Mouse (Mus musculus) small intestine, adult 2 months (tissue): ENCODE data around the gene Ciao1. TPM values are rescaled to one million over a fixed set of nuclear protein-coding genes. Genes with fewer than 3 reads are reported as not detected.
"Not testable (repeated sequence)": the region's sequence is repeated elsewhere in the genome, so short reads cannot be mapped to it uniquely, and the experiment has no call there.

Experiments used
- H3K27ac ChIP-seq: fragments of 200-500 bp; 2 replicates; pipeline ENCODE4 v1.5.1; 2012; ENCODE audit warnings: low read depth, low read length, control low read depth, inconsistent platforms; ENCODE audit not compliant: insufficient read depth
- H3K27me3 ChIP-seq: fragments of 200-500 bp; 2 replicates; pipeline ENCODE4 v1.6.1; 2012; ENCODE audit warnings: mild to moderate bottlenecking, moderate library complexity, low read length, inconsistent platforms; ENCODE audit not compliant: control insufficient read depth, insufficient read depth
- H3K36me3 ChIP-seq: fragments of 200-500 bp; 2 replicates; pipeline ENCODE4 v1.6.1; 2012; ENCODE audit warnings: mild to moderate bottlenecking, low read length, control low read depth, inconsistent platforms; ENCODE audit not compliant: control insufficient read depth, insufficient read depth
- H3K4me1 ChIP-seq: fragments of 200-500 bp; 2 replicates; pipeline ENCODE4 v1.6.1; 2012; ENCODE audit warnings: low read length, inconsistent platforms, mixed read lengths; ENCODE audit not compliant: control insufficient read depth, insufficient read depth, insufficient read length
- H3K4me3 ChIP-seq: fragments of 200-500 bp; 2 replicates; pipeline ENCODE4 v1.5.1; 2012; ENCODE audit warnings: low read depth, mild to moderate bottlenecking, control low read depth, inconsistent platforms, low read length, moderate library complexity
- CTCF ChIP-seq: fragments of 200-500 bp; IDR thresholded peaks from 2 replicates; pipeline ENCODE4 v1.5.1; 2012; ENCODE audit warnings: low read depth, mild to moderate bottlenecking, control low read depth, inconsistent platforms, low read length, moderate library complexity, mixed read lengths; ENCODE audit not compliant: insufficient replicate concordance, insufficient read length; ENCODE audit errors: extremely low read depth
- POLR2A ChIP-seq: fragments of 200-500 bp; IDR thresholded peaks from 2 replicates; pipeline ENCODE4 v1.6.1; 2012; ENCODE audit warnings: low read depth, mild to moderate bottlenecking, control low read depth, inconsistent platforms, low read length, moderate library complexity
- whole genome bisulfite sequencing: fragments of 180-500 bp; shearing (Covaris S2); methylation state at CpG from one replicate; pipeline ENCODE4 v1.1.7; 2018; 5-methylcytosine and 5-hydroxymethylcytosine counted together
- polyA plus RNA-seq: library from polyadenylated mRNA; depleted of rRNA; stranded (reverse); fragments of >200 nt; gene quantifications from 2 replicates; pipeline ENCODE4 v1.2.3, GENCODE M21; 2012; rRNA removed

The Ciao1 gene
- polyA plus RNA-seq, 1 experiment: 35.1 TPM

DNA sequence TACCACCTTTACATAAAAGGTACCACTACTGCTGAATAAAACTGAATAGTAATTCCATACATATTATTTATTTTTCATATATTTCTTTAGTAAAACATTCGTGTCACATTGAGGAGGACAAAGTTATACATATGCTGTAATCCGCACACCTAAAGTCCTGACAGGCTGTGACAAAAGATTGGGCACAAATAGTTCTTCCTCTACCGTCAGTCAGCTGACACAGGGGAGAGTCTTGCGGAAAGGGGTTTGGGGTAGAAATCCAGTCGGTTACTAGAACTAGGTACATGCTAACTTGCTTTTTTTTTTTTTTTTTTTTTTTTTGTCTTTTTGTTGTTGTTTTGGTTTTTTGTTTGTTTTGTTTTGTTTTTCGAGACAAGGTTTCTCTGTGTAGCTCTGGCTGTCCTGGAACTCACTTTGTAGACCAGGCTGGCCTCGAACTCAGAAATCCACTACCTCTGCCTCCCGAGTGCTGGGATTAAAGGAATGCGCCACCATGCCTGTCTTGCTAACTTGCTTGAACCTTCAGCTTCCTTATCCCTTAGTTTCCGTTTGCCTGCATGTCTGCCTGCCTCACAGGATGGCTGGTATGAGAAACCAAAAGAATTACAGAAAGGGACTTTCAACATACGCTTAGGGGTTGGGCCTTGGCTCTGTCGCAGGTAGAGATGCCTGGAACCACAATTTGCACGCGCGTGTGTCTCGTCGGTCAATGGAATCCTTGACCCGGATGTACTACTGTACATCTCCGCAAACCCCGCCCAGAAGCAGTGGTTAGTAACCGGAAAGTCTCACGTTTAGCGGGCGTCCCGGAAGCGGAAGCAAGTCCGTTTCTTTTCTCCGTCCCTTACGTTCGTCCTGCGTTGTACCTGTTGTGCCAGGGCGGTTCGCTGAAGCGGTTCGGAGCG is 39.8 kb downstream of the Ciao1 start, which contains the start of the genes 1810024B03Rik and Snrnp200:
TSS of gene 1810024B03Rik (minus strand) at position 734 of the 905 bp plus-strand sequence.
TSS of gene Snrnp200 (plus strand) at position 840 of the 905 bp plus-strand sequence.
- Histone ChIP-seq H3K27ac (peak within 1 kb of the TSS; percentile 62), H3K27me3 (no peaks in the 10 kb centered on the region), H3K4me1 (no peaks in the 10 kb centered on the region), H3K36me3 (peaks cover 28% of the 10 kb centered on the region), H3K4me3 (peak within 1 kb of the TSS; percentile 92)
- TF ChIP-seq POLR2A (peak; percentile 47), CTCF (no peak)
- WGBS: 10% methylated on average over 36 of the region's 36 CpGs

- no peak overlapping the region for H3K27ac ChIP-seq
- 92% methylated on average over 2 of the region's 2 CpGs for WGBS
Measured at GRCm38 (mm10) chr2:127206916-127207315, 40.7 kb downstream of the Ciao1 start.

DNA sequence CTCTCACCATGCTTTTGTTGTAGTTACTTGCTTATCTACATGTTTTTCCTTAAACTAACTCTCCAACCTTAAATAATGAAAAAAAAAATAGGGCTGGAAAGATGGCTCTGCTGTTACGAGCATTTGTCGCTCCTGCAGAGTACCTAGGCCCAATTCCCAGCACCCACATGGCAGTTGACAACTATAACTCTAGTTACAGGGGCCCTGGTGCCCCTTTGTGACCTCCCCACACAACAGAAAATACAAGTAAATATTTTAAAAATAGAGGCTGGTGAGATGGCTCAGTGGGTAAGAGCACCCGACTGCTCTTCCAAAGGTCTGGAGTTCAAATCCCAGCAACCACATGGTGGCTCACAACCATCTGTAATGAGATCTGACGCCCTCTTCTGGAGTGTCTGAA is 41.7 kb downstream of the Ciao1 start:
- H3K4me1 ChIP-seq, H3K4me3 ChIP-seq, H3K27me3 ChIP-seq, H3K27ac ChIP-seq: not testable (repeated sequence)
- H3K36me3 ChIP-seq: peaks cover 13% of the 10 kb centered on the region
- 85% methylated on average over 4 of the region's 4 CpGs for WGBS

More at GRCm38 (mm10) chr2:127206916-127207315, 40.7 kb downstream of the Ciao1 start:
- no peaks in the 10 kb centered on the region for H3K4me1 ChIP-seq
- H3K27me3 ChIP-seq: no peaks in the 10 kb centered on the region
- H3K4me3 ChIP-seq: no peak overlapping the region
- TF ChIP-seq CTCF (no peak), POLR2A (no peak)
- H3K36me3 ChIP-seq: peaks cover 21% of the 10 kb centered on the region

DNA sequence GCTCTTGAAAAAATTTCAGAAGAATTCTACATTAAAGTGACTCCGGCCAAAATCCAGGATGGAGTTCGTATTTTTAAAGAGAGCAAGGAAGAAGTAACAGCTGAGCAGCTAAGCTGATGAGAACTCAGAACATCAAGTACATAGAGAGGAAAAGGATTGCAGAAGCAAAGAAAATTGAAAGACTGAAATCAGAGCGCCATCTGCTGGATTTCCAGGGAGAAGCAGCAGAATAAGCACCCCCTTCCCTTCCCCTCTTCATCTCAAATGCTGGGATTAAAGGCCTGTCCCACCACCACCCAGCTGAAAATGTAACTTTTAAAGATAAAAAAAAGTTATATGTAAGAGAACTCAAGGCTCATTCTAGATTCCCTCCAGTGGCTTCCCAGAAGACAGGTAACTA is 42.7 kb downstream of the Ciao1 start:
- Histone ChIP-seq H3K4me3 (no peak overlapping the region), H3K36me3 (peaks cover 7% of the 10 kb centered on the region; the same call in 1 of the 2 replicates), H3K27me3 (no peaks in the 10 kb centered on the region), H3K27ac (no peak overlapping the region), H3K4me1 (no peaks in the 10 kb centered on the region)
- 29% methylated on average over 3 of the region's 3 CpGs for WGBS
- TF ChIP-seq CTCF (peak; percentile 55; the same call in 1 of the 2 replicates), POLR2A (no peak)

Other genes starting within 250 kb of the Ciao1 start
- 0.19 and 0.76 TPM in 2 replicates for gene Ap4e1, start 239.1 kb downstream of the Ciao1 start, polyA plus RNA-seq
- gene Blvra, start 177.2 kb downstream of the Ciao1 start, polyA plus RNA-seq: 2.1 and 3.7 TPM in 2 replicates
- gene Ncaph, start 113.9 kb downstream of the Ciao1 start, polyA plus RNA-seq: 0.86 and 2.2 TPM in 2 replicates
- gene Itpripl1, start 104.4 kb downstream of the Ciao1 start, polyA plus RNA-seq: 2.4 and 6.6 TPM in 2 replicates
- gene 1810024B03Rik, start 39.5 kb downstream of the Ciao1 start, polyA plus RNA-seq: 0.34 and 0.60 TPM in 2 replicates
- gene Snrnp200, start 39.4 kb downstream of the Ciao1 start, polyA plus RNA-seq: 13.9 and 25.5 TPM in 2 replicates
- gene Tmem127, start 92 bp upstream of the Ciao1 start, polyA plus RNA-seq: 67.2 and 183 TPM in 2 replicates
- 47.5 and 74.3 TPM in 2 replicates for gene Stard7, start 22.4 kb upstream of the Ciao1 start, polyA plus RNA-seq
- gene Dusp2, start 88.3 kb upstream of the Ciao1 start, polyA plus RNA-seq: 5.2 and 10.2 TPM in 2 replicates
- gene Astl, start 90.8 kb upstream of the Ciao1 start, polyA plus RNA-seq: not detected in 2 replicates
- gene Adra2b, start 115.4 kb upstream of the Ciao1 start, polyA plus RNA-seq: 0.48 and 0.53 TPM in 2 replicates
- 0.05 TPM in 1 of 2 replicates, not detected in the other for gene Gpat2, start 177.4 kb upstream of the Ciao1 start, polyA plus RNA-seq
- gene Fahd2a, start 196.7 kb upstream of the Ciao1 start, polyA plus RNA-seq: 3.6 and 8.2 TPM in 2 replicates